Mouse (Mus musculus) lung, embryonic 16.5 days (tissue): ENCODE data around the gene Gsta3. TPM values are rescaled to one million over a fixed set of nuclear protein-coding genes. Genes with fewer than 3 reads are reported as not detected.
"Not testable (repeated sequence)": the region's sequence is repeated elsewhere in the genome, so short reads cannot be mapped to it uniquely, and the experiment has no call there.

Experiments used
- ATAC-seq: fragments of 200-750 bp; cut with Nextera tagmentation; 2 replicates; pipeline ENCODE4 v1.8.0; 2017; ENCODE audit warnings: low read depth, mild to moderate bottlenecking, moderate library complexity
- H3K27ac ChIP-seq: fragments of 300-500 bp; sonication (generic); 2 replicates; pipeline ENCODE4 v1.5.1; 2014; ENCODE audit warnings: mild to moderate bottlenecking, control low read depth, low read length
- H3K27me3 ChIP-seq: fragments of 300-500 bp; sonication (generic); 2 replicates; pipeline ENCODE4 v1.6.1; 2014; ENCODE audit warnings: low read depth, low read length, mixed read lengths; ENCODE audit not compliant: control insufficient read depth, insufficient read depth
- H3K36me3 ChIP-seq: fragments of 300-500 bp; sonication (generic); 2 replicates; pipeline ENCODE4 v1.6.1; 2014; ENCODE audit warnings: low read length; ENCODE audit not compliant: control insufficient read depth, insufficient read depth
- H3K4me1 ChIP-seq: fragments of 300-500 bp; sonication (generic); replicated peaks from 2 replicates; pipeline ENCODE4 v1.6.1; 2014; ENCODE audit warnings: low read length, mixed read lengths; ENCODE audit not compliant: control insufficient read depth, insufficient read depth
- H3K4me2 ChIP-seq: fragments of 300-500 bp; sonication (generic); 2 replicates; pipeline ENCODE4 v1.6.1; 2014; ENCODE audit warnings: low read depth, low read length, control low read depth
- H3K4me3 ChIP-seq: fragments of 300-500 bp; sonication (generic); 2 replicates; pipeline ENCODE4 v1.5.1; 2014; ENCODE audit warnings: mild to moderate bottlenecking, low read length, control low read depth
- H3K9ac ChIP-seq: fragments of 300-500 bp; sonication (generic); 2 replicates; pipeline ENCODE4 v1.6.1; 2014; ENCODE audit warnings: low read length, control low read depth
- H3K9me3 ChIP-seq: fragments of 300-500 bp; sonication (generic); 2 replicates; pipeline ENCODE4 v1.6.1; 2016; ENCODE audit warnings: low read length; ENCODE audit not compliant: control insufficient read depth
- WGBS: fragments of 180-500 bp; shearing (Covaris S2); extraction: QIAGEN DNeasy Blood & Tissue Kit; methylation state at CpG from one replicate; pipeline ENCODE4 v1.1.7; 2014; 5-methylcytosine and 5-hydroxymethylcytosine counted together
- polyA plus RNA-seq: library from polyadenylated mRNA; unstranded; fragments of >200 nt; fragmentation: Nextera tagmentation; extraction: Ambion mirVana; gene quantifications from 2 replicates; pipeline ENCODE4 v1.2.1, GENCODE M21; 2015

Gene Gsta3
- 2.5 and 3.7 TPM in 2 replicates for polyA plus RNA-seq

DNA sequence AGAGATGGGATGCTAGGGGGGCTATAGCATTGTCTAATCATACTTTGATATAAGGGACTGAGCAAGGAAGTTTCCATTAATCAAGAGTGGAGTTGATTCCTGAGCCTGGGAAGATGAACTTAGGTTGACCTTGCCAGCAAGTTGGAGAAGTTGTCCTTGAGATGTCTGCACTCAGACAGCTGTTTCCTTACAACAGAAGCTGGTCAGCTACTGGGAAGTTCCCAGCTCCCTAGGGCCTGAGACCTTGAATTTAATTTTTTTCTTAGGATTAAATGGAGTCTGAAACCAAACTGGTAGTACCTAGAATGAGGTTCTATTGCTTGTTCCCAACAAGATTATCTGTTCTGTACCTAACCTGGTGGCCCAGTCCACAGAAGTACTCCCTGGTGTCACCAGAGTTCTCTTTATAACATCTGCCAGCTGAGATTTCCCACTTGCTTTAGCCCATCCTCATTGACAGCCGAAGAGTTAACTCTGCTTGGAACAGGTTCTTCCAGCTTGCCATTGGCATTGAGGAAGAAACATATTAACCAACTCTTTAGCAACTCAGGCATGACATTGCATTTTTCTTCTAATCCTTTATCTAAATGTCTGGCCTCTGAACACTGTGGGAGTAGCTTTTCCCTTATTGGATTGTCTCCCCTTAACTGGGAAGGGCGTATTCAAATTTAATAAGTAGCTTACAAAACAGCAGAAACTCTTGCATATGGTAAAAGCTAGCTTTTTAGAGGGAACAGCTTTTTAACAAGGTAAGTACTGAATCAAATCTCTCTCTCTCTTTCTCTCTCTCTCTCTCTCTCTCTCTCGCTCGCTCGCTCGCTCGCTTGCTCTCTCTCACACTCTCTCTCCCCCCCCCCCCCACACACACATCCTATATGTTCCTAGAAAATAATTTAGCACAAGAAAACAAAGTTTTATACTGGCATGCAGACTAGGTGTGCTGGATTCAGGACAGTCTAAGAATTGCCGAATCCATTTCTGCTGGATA, at the start of gene Gsta3:
Gene Gsta3, plus strand, starts transcription at position 679 of the 988 bp plus-strand sequence.
- Histone ChIP-seq H3K27me3 (no peaks in the 10 kb centered on the region), H3K27ac (no peak within 1 kb of the TSS), H3K36me3 (no peaks in the 10 kb centered on the region), H3K9me3 (no peaks in the 10 kb centered on the region), H3K4me3 (no peak within 1 kb of the TSS), H3K4me1 (no peaks in the 10 kb centered on the region), H3K9ac (no peak within 1 kb of the TSS), H3K4me2 (no peak within 1 kb of the TSS)
- WGBS, result 77% methylated on average over 5 of the region's 8 CpGs
- no peak for ATAC-seq

DNA sequence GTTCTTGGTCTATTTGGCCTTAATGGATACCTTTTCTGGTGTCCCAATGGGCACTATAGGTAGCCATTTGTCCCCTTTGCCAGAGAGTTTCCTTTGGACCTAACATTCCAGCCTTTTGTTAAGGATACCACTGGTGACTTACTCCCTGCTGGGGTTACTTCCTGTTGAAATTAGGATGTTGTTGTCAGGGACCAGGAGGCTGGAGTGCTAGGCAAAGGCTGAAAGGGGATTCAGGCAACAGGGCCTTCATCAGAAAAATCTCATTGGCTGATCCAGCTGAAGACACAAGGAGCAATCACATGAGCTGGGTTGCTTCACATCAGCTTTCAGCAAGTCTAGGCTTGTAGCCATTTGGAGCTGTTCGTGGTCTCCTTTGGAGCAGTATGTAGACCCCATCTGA, 34.1 kb upstream of the Gsta3 start:
- H3K27ac ChIP-seq, result no peak overlapping the region
- no peaks in the 10 kb centered on the region for H3K9me3 ChIP-seq
- no peaks in the 10 kb centered on the region for H3K36me3 ChIP-seq
- no peak overlapping the region for H3K9ac ChIP-seq
- no peak for ATAC-seq
- H3K4me3 ChIP-seq, result no peak overlapping the region
- H3K4me1 ChIP-seq, result no peaks in the 10 kb centered on the region
- H3K27me3 ChIP-seq, result no peaks in the 10 kb centered on the region
- no peak overlapping the region for H3K4me2 ChIP-seq
- WGBS, result 74% methylated on average over 1 of the region's 1 CpGs

GRCm38 (mm10) chr1:21213537-21213936, 26.9 kb upstream of the Gsta3 start:
- not testable (repeated sequence) for H3K4me1 ChIP-seq, H3K4me3 ChIP-seq, H3K4me2 ChIP-seq, ATAC-seq, H3K9me3 ChIP-seq, H3K27ac ChIP-seq, H3K36me3 ChIP-seq, H3K9ac ChIP-seq, H3K27me3 ChIP-seq
- 38% methylated on average over 2 of the region's 3 CpGs for WGBS

DNA sequence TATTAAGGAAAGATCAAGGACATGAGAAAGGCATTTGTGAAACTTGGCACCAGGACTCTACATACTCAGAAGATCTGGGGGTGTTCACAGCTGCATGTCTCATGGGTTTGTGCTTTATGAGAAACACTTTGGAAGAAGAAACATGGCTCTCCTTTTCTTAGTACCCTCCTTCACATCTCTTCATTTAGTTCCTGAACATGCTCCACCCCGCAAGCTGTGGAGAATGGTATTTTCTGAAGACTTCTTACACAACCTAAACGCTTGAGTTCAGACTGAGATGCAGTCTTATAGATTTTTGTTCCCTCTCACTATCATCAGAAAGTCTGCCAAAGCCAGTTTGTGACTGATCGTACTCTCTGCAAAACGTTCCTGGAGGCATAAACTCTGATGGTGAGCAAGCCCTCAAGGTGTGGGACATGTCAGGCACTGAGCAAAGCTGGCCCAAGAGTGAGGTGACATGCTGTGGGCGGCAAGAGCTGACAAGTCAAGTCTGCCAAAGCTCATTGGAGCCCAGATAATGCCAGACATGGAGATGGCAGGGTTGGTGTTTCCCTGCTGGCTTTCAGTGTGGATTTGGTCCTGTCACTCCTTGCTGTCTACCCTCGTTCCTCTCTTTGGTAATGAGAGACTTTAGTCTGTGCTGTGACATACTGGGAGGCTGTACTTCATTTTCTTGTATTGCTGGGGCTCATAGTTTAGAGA, 26.2 kb upstream of the Gsta3 start:
- not testable (repeated sequence) for H3K36me3 ChIP-seq, ATAC-seq, H3K4me2 ChIP-seq, H3K9me3 ChIP-seq, H3K4me1 ChIP-seq, H3K27me3 ChIP-seq, H3K27ac ChIP-seq, H3K4me3 ChIP-seq, H3K9ac ChIP-seq
- 66% methylated on average over 6 of the region's 6 CpGs for WGBS

DNA sequence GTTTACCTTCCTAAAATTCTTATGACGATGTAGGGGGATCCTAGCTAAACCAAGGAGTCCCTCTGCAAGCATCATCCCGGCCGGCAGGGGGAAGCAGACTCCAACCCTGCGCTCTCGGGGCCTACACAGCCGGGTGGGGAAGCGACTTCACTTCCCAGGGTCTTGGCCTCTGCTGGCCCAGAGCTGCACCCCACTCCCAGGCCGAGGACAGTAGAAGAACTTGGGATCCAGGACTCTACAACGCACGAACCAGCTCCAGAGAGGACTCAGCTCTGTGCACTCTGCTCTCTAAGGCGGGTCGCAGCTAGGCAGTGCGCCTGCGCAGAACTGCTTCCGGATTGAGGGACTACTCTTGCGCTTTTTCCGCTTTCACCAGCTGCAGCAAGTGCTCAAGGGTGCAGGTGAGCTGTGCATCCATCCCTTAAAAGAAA, 21.9 kb upstream of the Gsta3 start, which contains the start of gene Tmem14a:
Gene Tmem14a, plus strand, starts transcription at position 87 of the 431 bp plus-strand sequence.
- Histone ChIP-seq H3K27me3 (no peaks in the 10 kb centered on the region), H3K36me3 (no peaks in the 10 kb centered on the region), H3K4me1 (no peaks in the 10 kb centered on the region), H3K27ac (peak within 1 kb of the TSS; percentile 54; the same call in 1 of the 2 replicates), H3K9ac (peak within 1 kb of the TSS; percentile 83), H3K4me3 (peak within 1 kb of the TSS; percentile 63), H3K4me2 (peak within 1 kb of the TSS; percentile 71), H3K9me3 (no peaks in the 10 kb centered on the region)
- peak; percentile 92 for ATAC-seq
- under 1% methylated on average over 17 of the region's 17 CpGs for WGBS

DNA sequence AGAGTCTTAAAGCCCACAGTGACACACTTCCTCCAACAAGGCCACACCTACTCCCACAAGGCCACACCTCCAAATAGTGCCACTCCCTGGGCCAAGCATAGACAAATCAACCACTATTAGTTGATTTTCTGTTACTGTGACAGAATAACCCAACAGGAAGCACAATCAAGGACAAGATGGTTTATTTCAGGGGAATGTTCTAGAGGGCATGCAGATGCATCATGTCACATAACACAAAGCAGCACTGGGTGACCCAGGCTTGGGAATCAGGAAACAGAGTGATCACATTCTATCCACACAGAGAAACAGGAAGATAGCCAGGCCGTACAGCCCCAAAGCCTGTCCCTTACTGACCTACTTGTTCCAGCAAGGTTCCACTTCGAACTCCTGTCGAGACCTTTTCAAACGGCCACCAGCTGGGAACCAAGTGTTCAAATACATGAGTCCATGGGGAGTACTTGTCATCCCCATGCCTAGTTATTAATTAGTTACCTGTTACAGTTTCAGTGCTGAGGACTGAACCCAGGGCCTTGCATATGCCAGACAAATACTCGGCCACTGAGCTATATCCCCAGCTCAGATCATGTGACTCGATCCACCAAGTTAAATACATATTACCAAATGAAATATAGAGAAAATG, 12.5 kb upstream of the Gsta3 start:
- H3K36me3 ChIP-seq, result no peaks in the 10 kb centered on the region
- no peak; the same call in 1 of the 2 replicates for ATAC-seq
- WGBS, result 84% methylated on average over 6 of the region's 6 CpGs
- H3K4me3 ChIP-seq, result no peak overlapping the region
- H3K4me2 ChIP-seq, result no peak overlapping the region
- no peaks in the 10 kb centered on the region for H3K9me3 ChIP-seq
- no peaks in the 10 kb centered on the region for H3K27me3 ChIP-seq
- H3K9ac ChIP-seq, result no peak overlapping the region
- no peak overlapping the region for H3K27ac ChIP-seq
- H3K4me1 ChIP-seq, result no peaks in the 10 kb centered on the region

GRCm38 (mm10) chr1:21228740-21229722, 11.4 kb upstream of the Gsta3 start:
- H3K4me3 ChIP-seq, H3K36me3 ChIP-seq, ATAC-seq, H3K27ac ChIP-seq, H3K9me3 ChIP-seq, H3K27me3 ChIP-seq, H3K9ac ChIP-seq, H3K4me2 ChIP-seq, H3K4me1 ChIP-seq: not testable (repeated sequence)
- 65% methylated on average over 15 of the region's 15 CpGs for WGBS

GRCm38 (mm10) chr1:21230376-21230775, 10.0 kb upstream of the Gsta3 start:
- no peak overlapping the region for H3K4me3 ChIP-seq
- no peaks in the 10 kb centered on the region for H3K9me3 ChIP-seq
- H3K4me2 ChIP-seq, result no peak overlapping the region

More at GRCm38 (mm10) chr1:21230376-21230775, 10.0 kb upstream of the Gsta3 start:
- Histone ChIP-seq H3K27me3 (no peaks in the 10 kb centered on the region), H3K4me1 (no peaks in the 10 kb centered on the region), H3K9ac (no peak overlapping the region), H3K36me3 (no peaks in the 10 kb centered on the region), H3K27ac (no peak overlapping the region)
- no peak for ATAC-seq
- 64% methylated on average over 2 of the region's 2 CpGs for WGBS
